Mouse (Mus musculus) midbrain, embryonic 15.5 days (tissue): ENCODE data around the gene Gm11236. TPM values are rescaled to one million over a fixed set of nuclear protein-coding genes. Genes with fewer than 3 reads are reported as not detected.
"Not testable (repeated sequence)": the region's sequence is repeated elsewhere in the genome, so short reads cannot be mapped to it uniquely, and the experiment has no call there.

Experiments used
- ATAC-seq: fragments of 200-750 bp; cut with Nextera tagmentation; replicated peaks from 2 replicates; pipeline ENCODE4 v1.8.0; 2017; ENCODE audit warnings: moderate TSS enrichment
- H3K27ac ChIP-seq: fragments of 300-500 bp; sonication (generic); 2 replicates; pipeline ENCODE4 v1.5.1; 2015; ENCODE audit warnings: mild to moderate bottlenecking, inconsistent platforms
- H3K27me3 ChIP-seq: fragments of 300-500 bp; sonication (generic); replicated peaks from 2 replicates; pipeline ENCODE4 v1.6.1; 2015; ENCODE audit warnings: inconsistent platforms
- H3K36me3 ChIP-seq: fragments of 300-500 bp; sonication (generic); replicated peaks from 2 replicates; pipeline ENCODE4 v1.6.1; 2015; ENCODE audit warnings: inconsistent platforms
- H3K4me1 ChIP-seq: fragments of 300-500 bp; sonication (generic); 2 replicates; pipeline ENCODE4 v1.6.1; 2015; ENCODE audit warnings: inconsistent platforms
- H3K4me2 ChIP-seq: fragments of 300-500 bp; sonication (generic); 2 replicates; pipeline ENCODE4 v1.6.1; 2015; ENCODE audit warnings: inconsistent platforms, mild to moderate bottlenecking, moderate library complexity
- H3K4me3 ChIP-seq: fragments of 300-500 bp; sonication (generic); 2 replicates; pipeline ENCODE4 v1.5.1; 2015; ENCODE audit warnings: mild to moderate bottlenecking, inconsistent platforms
- H3K9ac ChIP-seq: fragments of 300-500 bp; sonication (generic); 2 replicates; pipeline ENCODE4 v1.6.1; 2015; ENCODE audit warnings: mild to moderate bottlenecking, inconsistent platforms
- H3K9me3 ChIP-seq: fragments of 300-500 bp; sonication (generic); 2 replicates; pipeline ENCODE4 v1.6.1; 2016; ENCODE audit warnings: inconsistent platforms
- WGBS: fragments of 180-500 bp; shearing (Covaris S2); methylation state at CpG from one replicate; pipeline ENCODE4 v1.1.7; 2015; ENCODE audit warnings: mixed read lengths; 5-methylcytosine and 5-hydroxymethylcytosine counted together
- polyA plus RNA-seq: library from polyadenylated mRNA; unstranded; fragments of >200 nt; fragmentation: Nextera tagmentation; extraction: Ambion mirVana; gene quantifications from 2 replicates; pipeline ENCODE4 v1.2.1, GENCODE M21; 2015

The Gm11236 gene
- polyA plus RNA-seq = not detected in 2 replicates

DNA sequence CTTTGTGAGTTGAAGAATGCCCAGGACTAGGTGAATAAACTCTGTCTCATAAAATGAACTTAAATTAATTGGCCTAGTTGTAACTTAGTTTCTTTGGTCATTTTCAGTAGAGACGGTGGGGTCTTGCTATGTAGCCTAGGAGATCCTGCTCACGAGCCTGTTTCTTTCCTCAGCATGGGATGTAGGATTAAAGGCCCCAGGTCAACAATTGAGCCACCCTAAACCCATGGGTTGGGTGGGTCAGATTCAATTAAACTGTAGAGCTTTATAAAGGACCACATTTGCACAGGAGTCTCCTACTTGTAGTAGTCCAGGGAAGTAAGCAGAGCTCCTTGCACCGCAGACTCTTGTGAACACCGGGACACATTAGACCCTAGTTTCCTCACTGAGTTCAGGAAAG lies at the start of gene Gm11236:
Gene Gm11236 (plus strand): TSS at position 301 of the 400 bp plus-strand sequence.
- not testable (repeated sequence) for H3K27ac ChIP-seq, H3K27me3 ChIP-seq, H3K9me3 ChIP-seq, H3K9ac ChIP-seq, H3K4me1 ChIP-seq, H3K36me3 ChIP-seq, H3K4me3 ChIP-seq, ATAC-seq, H3K4me2 ChIP-seq
- WGBS = no CpG with 5 or more reads among the region's 4 CpGs

- Histone ChIP-seq H3K27ac (no peak overlapping the region), H3K4me1 (no peaks in the 10 kb centered on the region), H3K9me3 (no peaks in the 10 kb centered on the region), H3K4me2 (no peak overlapping the region), H3K9ac (no peak overlapping the region), H3K4me3 (no peak overlapping the region), H3K27me3 (no peaks in the 10 kb centered on the region), H3K36me3 (no peaks in the 10 kb centered on the region)
- 10% methylated on average over 3 of the region's 3 CpGs for WGBS
- peak; percentile 92 for ATAC-seq
Measured at GRCm38 (mm10) chr4:73599248-73599647, 38.7 kb upstream of the Gm11236 start.

- not testable (repeated sequence) for H3K4me2 ChIP-seq, H3K4me1 ChIP-seq, ATAC-seq, H3K4me3 ChIP-seq, H3K9ac ChIP-seq, H3K36me3 ChIP-seq, H3K27me3 ChIP-seq, H3K27ac ChIP-seq, H3K9me3 ChIP-seq
- no CpG with 5 or more reads among the region's 3 CpGs for WGBS
Measured at GRCm38 (mm10) chr4:73607581-73607980, 30.3 kb upstream of the Gm11236 start, which contains the start of gene Gm11238. Gene Gm11238 (plus strand): TSS chr4:73607881.

DNA sequence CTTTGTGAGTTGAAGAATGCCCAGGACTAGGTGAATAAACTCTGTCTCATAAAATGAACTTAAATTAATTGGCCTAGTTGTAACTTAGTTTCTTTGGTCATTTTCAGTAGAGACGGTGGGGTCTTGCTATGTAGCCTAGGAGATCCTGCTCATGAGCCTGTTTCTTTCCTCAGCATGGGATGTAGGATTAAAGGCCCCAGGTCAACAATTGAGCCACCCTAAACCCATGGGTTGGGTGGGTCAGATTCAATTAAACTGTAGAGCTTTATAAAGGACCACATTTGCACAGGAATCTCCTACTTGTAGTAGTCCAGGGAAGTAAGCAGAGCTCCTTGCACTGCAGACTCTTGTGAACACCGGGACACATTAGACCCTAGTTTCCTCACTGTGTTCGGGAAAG lies 15.2 kb upstream of the Gm11236 start, which contains the start of gene Gm11237:
Gene Gm11237 (plus strand): TSS at position 301 of the 400 bp plus-strand sequence.
- H3K9me3 ChIP-seq, H3K4me3 ChIP-seq, H3K36me3 ChIP-seq, H3K27ac ChIP-seq, H3K9ac ChIP-seq, ATAC-seq, H3K27me3 ChIP-seq, H3K4me1 ChIP-seq, H3K4me2 ChIP-seq: not testable (repeated sequence)
- WGBS = no CpG with 5 or more reads among the region's 3 CpGs

GRCm38 (mm10) chr4:73661864-73662263 lies 23.9 kb downstream of the Gm11236 start:
- H3K9me3 ChIP-seq, H3K4me2 ChIP-seq, H3K4me1 ChIP-seq, H3K4me3 ChIP-seq, H3K27ac ChIP-seq, H3K27me3 ChIP-seq, H3K9ac ChIP-seq, H3K36me3 ChIP-seq, ATAC-seq: not testable (repeated sequence)
- 93% methylated on average over 4 of the region's 4 CpGs for WGBS

GRCm38 (mm10) chr4:73668054-73668453 lies 30.1 kb downstream of the Gm11236 start, which contains the start of gene Gm11239:
Gene Gm11239 (plus strand): TSS chr4:73668354.
- not testable (repeated sequence) for ATAC-seq, H3K4me1 ChIP-seq, H3K36me3 ChIP-seq, H3K4me2 ChIP-seq, H3K27ac ChIP-seq, H3K27me3 ChIP-seq, H3K9ac ChIP-seq, H3K9me3 ChIP-seq, H3K4me3 ChIP-seq
- no CpG with 5 or more reads among the region's 4 CpGs for WGBS

- H3K27ac ChIP-seq, H3K9ac ChIP-seq, H3K4me1 ChIP-seq, ATAC-seq, H3K36me3 ChIP-seq, H3K4me2 ChIP-seq, H3K4me3 ChIP-seq, H3K9me3 ChIP-seq, H3K27me3 ChIP-seq: not testable (repeated sequence)
- WGBS = 80% methylated on average over 1 of the region's 4 CpGs
Measured at GRCm38 (mm10) chr4:73683216-73683615, 45.3 kb downstream of the Gm11236 start, which contains the start of gene Gm428. Gene Gm428 (plus strand): TSS chr4:73683516.

Other genes starting within 250 kb of the Gm11236 start
- not detected in 2 replicates for gene Gm11487, start 233.0 kb upstream of the Gm11236 start, polyA plus RNA-seq
- gene Gm11238, start 30.2 kb upstream of the Gm11236 start, polyA plus RNA-seq = not detected in 2 replicates
- not detected in 2 replicates for gene Gm11237, start 15.1 kb upstream of the Gm11236 start, polyA plus RNA-seq
- not detected in 2 replicates for gene Gm11239, start 30.2 kb downstream of the Gm11236 start, polyA plus RNA-seq
- gene Gm428, start 45.4 kb downstream of the Gm11236 start, polyA plus RNA-seq = not detected in 2 replicates
- gene Rasef, start 152.9 kb downstream of the Gm11236 start, polyA plus RNA-seq = 0.28 and 0.54 TPM in 2 replicates
- not detected in 2 replicates for gene Gm11758, start 238.1 kb downstream of the Gm11236 start, polyA plus RNA-seq